Mouse (Mus musculus) heart, postnatal 36 days (tissue): ENCODE data around the gene Ddx50. TPM values are rescaled to one million over a fixed set of nuclear protein-coding genes. Genes with fewer than 3 reads are reported as not detected.

Experiments
- DNase-seq, 2 experiments: peaks; one replicate each; pipeline ENCODE4 v3.0.0; 2021 to 2022
- intact Hi-C: fragments of 180-260 bp; cut with DNase I; formaldehyde crosslinking; loops from one replicate; pipeline ENCODE4 v1.15.1; 2025
- total RNA-seq, 2 experiments: library from RNA; stranded (reverse); gene quantifications; 2 replicates each; pipeline ENCODE4 v1.2.3; 2021

Ddx50 gene
- 10 to 100 TPM; 47.3 to 49.1 TPM for total RNA-seq

DNA sequence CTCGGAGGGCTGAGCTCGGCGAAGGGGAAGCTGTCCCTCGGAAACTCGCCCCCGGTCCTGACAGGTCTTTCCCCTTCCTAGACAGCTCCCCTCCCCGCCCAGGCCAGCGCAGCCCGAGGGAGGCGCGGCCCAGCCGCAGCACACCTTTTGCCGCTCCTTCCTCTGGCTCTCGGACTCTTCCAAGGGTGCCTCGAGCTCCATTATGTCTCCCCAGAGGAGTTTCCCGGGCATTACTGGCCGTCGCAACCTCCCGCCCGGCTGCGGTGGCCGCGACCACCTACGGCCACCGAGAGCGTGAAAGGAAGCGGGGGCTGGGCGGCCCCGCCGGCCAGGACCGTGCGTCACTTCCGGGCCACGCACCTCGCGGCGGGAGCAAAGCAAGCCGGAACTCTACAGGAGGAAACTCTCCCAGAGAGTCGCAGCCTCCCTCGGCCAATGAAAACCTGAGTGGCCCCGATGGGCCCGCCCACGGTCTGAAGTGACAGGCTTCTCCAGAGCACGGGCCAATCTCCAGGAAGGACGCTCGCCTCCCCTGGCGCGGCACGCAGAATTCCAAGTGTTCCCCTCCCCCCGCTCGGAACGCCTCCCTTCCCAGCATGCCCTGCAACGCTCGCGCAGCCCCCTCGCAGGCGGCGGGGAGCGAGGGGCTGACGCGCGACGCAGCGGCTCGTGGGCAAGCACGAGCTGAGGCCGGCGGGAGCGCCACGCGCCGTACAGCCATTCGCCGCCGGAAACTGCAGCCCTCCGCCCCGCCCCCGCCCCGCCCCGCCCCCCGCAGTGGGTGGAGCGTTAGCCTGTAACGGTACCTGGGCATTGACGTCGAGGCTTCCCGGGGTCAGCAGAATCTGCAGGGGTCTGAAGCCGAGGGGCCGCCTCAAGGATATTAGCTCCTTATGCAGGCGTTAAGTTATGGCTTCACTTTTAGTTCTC, at the start of gene Ddx50:
TSS of gene Ddx50 (minus strand) at position 338 of the 930 bp plus-strand sequence.
- intact Hi-C loops: loop anchor here (2.0 to 5.0 kb wide), 3 partner anchors 14 to 164 kb away; partner anchors contain the start of genes Ddx21 and Vps26a
- peak; percentile 96 to 99 for DNase-seq

- no peak for DNase-seq
- intact Hi-C loops: no loop called here
Measured at GRCm38 (mm10) chr10:62692771-62693170, 41.8 kb upstream of the Ddx50 start.

DNA sequence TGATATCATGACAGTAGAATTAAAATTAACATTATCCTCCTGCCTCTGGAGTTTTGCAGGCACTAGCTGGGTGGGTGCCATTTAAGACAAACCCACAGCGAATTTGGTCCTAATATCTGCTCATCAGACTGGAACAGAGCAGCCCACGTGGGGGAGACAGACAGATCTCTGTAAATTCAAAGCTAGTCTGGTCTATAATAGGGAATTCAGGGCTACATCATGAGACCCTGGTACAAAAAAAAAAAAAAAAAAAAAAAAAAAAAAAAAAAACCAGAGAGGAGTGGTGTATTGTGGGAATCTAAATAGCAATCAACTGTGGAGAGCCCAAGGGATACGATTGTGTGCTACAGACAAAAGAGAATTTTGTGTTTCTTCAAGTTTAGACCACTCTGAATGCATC, 41.2 kb upstream of the Ddx50 start:
- intact Hi-C loops: no loop called here
- DNase-seq: no peak

DNA sequence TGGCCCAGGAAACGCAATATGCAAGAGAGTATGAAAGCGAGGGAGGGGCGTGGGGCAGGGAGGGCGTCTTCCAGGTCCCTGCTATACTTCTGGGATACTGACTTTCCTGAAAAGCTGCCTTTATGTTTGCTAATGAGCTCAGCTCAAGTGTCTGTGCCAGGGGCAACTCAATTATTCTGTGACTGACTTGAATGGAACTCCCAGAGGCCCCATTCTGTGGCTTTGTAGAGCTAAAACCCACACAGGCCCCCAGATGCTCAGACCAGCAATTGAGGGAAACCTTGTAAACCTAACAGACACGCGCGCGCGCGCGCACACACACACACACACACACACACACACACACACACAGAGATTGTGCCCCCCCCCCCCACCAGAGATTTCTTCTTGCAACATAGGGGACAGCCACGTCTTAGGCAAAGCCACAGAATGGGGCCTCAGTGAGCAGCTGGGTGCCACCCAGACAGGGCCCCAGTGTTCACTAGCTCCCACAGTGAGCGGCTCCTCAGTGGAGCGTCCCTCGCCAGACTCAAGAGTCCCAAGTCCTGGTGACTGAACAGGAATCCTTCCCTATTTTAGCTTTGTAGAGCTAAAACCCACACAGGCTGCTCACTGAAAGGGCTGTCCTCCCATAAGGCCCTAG, 36.1 kb upstream of the Ddx50 start:
- intact Hi-C loops: no loop called here

DNA sequence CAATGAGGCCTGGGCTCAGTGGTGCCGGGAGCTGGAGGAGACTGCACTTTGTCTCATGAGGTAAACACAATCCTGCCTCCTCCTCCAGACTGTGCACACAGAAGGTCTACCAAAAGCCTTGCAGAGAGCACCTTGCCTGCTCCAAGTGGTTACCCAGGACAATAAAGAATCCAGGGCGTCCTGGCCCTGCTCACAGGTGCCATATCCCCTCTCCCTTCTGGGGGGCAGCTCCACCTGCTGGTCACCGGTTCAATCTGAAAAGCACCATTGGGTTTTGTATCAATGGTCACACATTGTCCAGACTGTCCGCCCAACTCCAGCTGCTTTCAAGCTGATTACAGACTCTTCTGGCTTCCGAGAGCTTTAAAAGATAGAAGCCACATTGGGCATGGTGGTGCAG, 32.0 kb upstream of the Ddx50 start:
- intact Hi-C loops: loop anchor here (5.0 kb wide), 1 partner anchor 91 kb away; no protein-coding TSS in a partner anchor
- peak in 1 of 2 experiments; percentile 48 for DNase-seq

More for the DNA sequence above, 36.1 kb upstream of the Ddx50 start:
- no peak for DNase-seq

- intact Hi-C loops: loop anchor here (5.0 kb wide), 1 partner anchor 88 kb away; no protein-coding TSS in a partner anchor
- no peak for DNase-seq
Measured at GRCm38 (mm10) chr10:62679833-62680232, 28.8 kb upstream of the Ddx50 start.

DNA sequence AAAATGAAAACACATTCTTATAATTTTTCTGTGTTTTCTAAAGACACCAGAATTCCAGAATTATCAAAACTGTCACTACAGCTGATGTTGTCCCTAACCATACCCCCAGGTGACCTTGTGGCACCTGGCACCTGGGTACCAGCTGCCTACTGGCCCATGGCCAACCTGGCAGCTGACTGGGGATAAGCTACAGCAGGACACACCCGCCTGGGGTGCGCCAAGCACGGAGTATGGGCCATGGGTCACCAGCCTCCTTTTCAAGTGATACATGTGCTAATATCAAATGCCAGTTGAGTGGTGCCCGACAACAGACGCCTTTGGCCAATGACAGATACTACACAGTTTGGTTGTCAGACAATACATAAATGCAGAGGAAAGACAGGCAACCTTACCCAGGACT, 26.3 kb upstream of the Ddx50 start:
- no peak for DNase-seq
- intact Hi-C loops: no loop called here

- DNase-seq: no peak
- intact Hi-C loops: no loop called here
Measured at GRCm38 (mm10) chr10:62676196-62676595, 25.2 kb upstream of the Ddx50 start.

DNA sequence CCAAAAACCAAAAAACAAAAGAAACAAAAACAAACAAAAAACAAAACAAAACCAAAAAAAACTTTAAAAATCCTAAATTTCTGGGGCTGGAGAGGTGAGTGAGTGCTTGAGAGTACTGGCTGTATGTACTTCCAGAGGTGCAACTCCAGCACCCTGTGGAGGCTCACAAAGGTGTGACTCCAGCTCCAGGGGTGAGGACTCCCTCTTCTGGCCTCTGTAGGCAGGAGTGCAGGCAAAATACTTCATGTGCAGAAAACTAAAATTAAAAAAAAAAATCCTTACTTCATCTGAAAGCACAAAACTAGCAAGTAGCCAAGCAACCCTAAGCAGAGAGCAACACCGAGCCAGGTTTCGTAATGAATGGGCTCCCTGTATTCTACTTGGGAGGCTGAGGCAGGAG, 21.3 kb upstream of the Ddx50 start:
- intact Hi-C loops: no loop called here
- DNase-seq: no peak

DNA sequence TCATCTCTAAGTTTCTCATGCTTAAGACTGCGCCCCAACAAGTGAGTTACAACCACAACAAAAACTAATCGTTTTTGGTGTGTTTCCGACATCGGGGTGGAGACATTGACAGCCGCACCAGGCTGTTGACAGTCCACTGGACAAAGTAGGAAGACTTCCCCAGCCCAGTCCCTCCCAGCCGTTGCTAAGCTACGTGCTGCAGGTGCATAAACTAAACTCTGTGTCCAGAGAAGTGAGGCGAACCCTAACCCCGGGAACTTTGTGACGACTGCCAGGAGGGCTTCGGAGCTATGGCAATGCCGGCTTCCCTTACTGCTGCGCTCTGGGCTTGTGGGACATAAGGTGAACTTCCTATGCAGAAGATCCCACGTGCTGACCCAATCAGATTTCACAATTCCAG, 18.2 kb upstream of the Ddx50 start:
- intact Hi-C loops: no loop called here
- no peak for DNase-seq

DNA sequence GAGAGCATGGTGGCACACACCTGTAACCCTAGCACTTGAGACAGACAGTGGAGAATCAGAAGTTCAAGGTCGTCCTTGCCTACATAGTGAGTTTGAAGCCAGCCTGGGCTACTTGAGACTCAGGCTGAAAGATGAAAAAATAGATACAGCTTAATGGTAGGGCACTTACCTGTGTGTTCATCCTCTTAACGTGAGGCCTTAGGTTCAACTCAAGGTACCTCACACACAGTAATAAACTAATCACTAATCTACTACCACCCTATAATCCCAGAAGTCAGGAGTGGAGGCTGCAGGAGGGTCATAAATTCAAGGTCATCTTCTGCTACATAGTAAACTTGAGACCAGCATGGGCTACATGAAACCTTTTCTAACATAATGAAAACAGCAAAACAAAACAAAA, 17.4 kb upstream of the Ddx50 start:
- no peak for DNase-seq
- intact Hi-C loops: no loop called here

DNA sequence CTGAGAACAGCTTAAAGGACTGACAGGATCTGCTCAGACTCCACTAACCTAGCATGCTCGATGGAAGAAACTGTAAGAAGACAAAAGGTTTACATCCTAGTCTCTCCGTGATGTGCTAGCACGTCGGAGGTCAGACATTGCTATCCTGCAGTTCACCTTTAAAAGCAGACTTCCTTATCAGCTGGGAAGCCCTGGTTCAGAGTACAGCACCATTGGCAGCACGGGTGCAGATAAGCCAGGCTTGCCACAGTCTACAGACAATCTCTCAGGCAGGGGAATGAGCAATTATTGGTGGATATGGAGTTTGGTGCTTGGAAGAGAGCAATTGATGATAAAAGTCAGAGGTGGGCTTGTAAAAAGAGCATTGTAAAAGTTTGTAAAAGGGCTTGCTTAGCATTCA, 17.0 kb upstream of the Ddx50 start:
- intact Hi-C loops: no loop called here
- DNase-seq: no peak

GRCm38 (mm10) chr10:62664963-62665590, 14.1 kb upstream of the Ddx50 start:
- peak; percentile 70 to 78 for DNase-seq

GRCm38 (mm10) chr10:62664171-62664570, 13.2 kb upstream of the Ddx50 start:
- DNase-seq: no peak
- intact Hi-C loops: loop anchor here (2.0 kb wide), 1 partner anchor 13 kb away; the partner anchor contains the start of gene Ddx50

More at GRCm38 (mm10) chr10:62664963-62665590, 14.1 kb upstream of the Ddx50 start:
- intact Hi-C loops: loop anchor here (2.0 kb wide), 1 partner anchor 14 kb away; the partner anchor contains the start of gene Ddx50

DNA sequence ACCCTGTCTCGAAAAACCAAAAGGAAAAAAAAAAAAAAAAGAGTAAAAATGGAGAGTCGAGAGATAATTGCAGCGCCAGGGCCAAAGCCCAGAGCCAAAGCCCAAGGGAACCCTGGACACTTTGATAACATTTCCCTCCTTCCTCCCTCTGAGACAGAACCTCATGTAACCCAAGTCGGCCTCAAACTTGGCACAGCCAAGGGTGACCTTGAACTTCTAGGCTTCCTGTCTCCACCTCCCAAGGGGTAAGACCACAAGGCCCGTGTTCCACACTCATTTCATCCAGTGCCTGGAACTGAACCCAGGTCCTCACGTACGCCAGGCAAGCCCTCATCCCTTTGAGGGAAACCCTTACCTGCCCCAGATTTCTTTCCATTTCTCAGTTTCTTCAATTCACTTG, 5.7 kb upstream of the Ddx50 start:
- DNase-seq: no peak
- intact Hi-C loops: no loop called here

GRCm38 (mm10) chr10:62651961-62652360, 943 bp upstream of the Ddx50 start:
- intact Hi-C loops: loop anchor here (2.0 to 5.0 kb wide), 3 partner anchors 13 to 165 kb away; partner anchors contain the start of genes Ddx21 and Vps26a
- no peak for DNase-seq

DNA sequence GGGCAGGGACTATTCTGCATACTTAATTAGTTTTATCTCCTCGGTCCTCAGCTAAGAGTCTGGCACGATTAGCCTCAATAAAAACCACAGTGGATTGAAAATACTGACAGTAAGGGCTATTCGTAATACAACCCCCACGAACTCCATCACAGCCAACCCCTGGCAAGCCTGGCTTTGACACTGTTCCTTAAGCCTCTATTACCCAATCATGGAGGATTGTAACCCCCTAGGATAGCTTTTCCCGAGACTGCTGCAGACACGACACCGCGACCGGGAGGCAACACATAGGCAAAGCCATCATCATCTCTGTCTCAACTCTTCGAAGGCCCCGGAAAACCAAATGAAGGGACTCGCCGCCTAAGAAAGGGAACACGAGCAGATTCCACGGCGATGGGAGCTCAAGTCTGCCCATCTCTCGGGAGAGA, 648 bp downstream of the Ddx50 start:
- no peak for DNase-seq
- intact Hi-C loops: loop anchor here (2.0 to 5.0 kb wide), 3 partner anchors 14 to 163 kb away; partner anchors contain the start of genes Ddx21 and Vps26a

DNA sequence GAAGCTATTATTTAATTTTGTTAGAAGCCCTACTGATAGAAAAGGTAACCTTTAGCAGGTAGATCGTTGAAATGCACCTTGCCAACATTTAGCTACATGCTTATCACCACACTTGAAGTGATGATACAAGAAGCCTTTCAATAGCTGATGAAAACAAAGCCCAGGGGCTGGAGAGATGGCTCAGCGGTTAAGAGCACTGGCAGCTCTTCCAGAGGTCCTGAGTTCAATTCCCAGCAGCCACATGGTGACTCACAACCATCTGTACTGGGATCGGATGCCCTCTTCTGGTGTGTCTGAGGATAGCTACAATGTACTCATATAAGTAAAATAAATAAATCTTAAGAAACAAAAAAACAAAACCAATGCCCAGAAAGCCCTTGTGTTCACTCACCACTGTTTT, 46.9 kb downstream of the Ddx50 start:
- intact Hi-C loops: loop anchor here (5.0 kb wide), 1 partner anchor 48 kb away; the partner anchor contains the start of gene Ddx50
- no peak for DNase-seq

- intact Hi-C loops: loop anchor here (5.0 kb wide), 1 partner anchor 49 kb away; the partner anchor contains the start of gene Ddx50
- no peak for DNase-seq
Measured at GRCm38 (mm10) chr10:62603233-62604030, 47.6 kb downstream of the Ddx50 start.
